Mouse (Mus musculus) embryonic facial prominence, embryonic 15.5 days (tissue): ENCODE results near the gene Ptf1a. TPM values are rescaled to one million over a fixed set of nuclear protein-coding genes. Genes with fewer than 3 reads are reported as not detected.

Experiments
- ATAC-seq: fragments of 200-750 bp; cut with Nextera tagmentation; 2 replicates; pipeline ENCODE4 v1.8.0; 2017; ENCODE audit warnings: low read depth, moderate TSS enrichment; ENCODE audit not compliant: insufficient number of reproducible peaks, low FRiP score, low TSS enrichment
- H3K27ac ChIP-seq: fragments of 300-500 bp; sonication (generic); replicated peaks from 2 replicates; pipeline ENCODE4 v1.5.1; 2015; ENCODE audit warnings: mild to moderate bottlenecking, inconsistent platforms
- H3K27me3 ChIP-seq: fragments of 300-500 bp; sonication (generic); 2 replicates; pipeline ENCODE4 v1.6.1; 2015; ENCODE audit warnings: inconsistent platforms
- H3K36me3 ChIP-seq: fragments of 300-500 bp; sonication (generic); 2 replicates; pipeline ENCODE4 v1.6.1; 2015; ENCODE audit warnings: mild to moderate bottlenecking, inconsistent platforms
- H3K4me1 ChIP-seq: fragments of 300-500 bp; sonication (generic); 2 replicates; pipeline ENCODE4 v1.6.1; 2015; ENCODE audit warnings: inconsistent platforms
- H3K4me2 ChIP-seq: fragments of 300-500 bp; sonication (generic); replicated peaks from 2 replicates; pipeline ENCODE4 v1.6.1; 2015; ENCODE audit warnings: mild to moderate bottlenecking, inconsistent platforms
- H3K4me3 ChIP-seq: fragments of 300-500 bp; sonication (generic); replicated peaks from 2 replicates; pipeline ENCODE4 v1.5.1; 2015; ENCODE audit warnings: mild to moderate bottlenecking, inconsistent platforms
- H3K9ac ChIP-seq: fragments of 300-500 bp; sonication (generic); 2 replicates; pipeline ENCODE4 v1.6.1; 2015; ENCODE audit warnings: inconsistent platforms
- H3K9me3 ChIP-seq: fragments of 300-500 bp; sonication (generic); replicated peaks from 2 replicates; pipeline ENCODE4 v1.6.1; 2016; ENCODE audit warnings: inconsistent platforms
- WGBS: fragments of 180-500 bp; shearing (Covaris S2); methylation state at CpG from one replicate; pipeline ENCODE4 v1.1.7; 2015; 5-methylcytosine and 5-hydroxymethylcytosine counted together
- polyA plus RNA-seq: library from polyadenylated mRNA; unstranded; fragments of >200 nt; fragmentation: Nextera tagmentation; extraction: Ambion mirVana; gene quantifications from 2 replicates; pipeline ENCODE4 v1.2.1, GENCODE M21; 2015

Ptf1a gene
- polyA plus RNA-seq, 1 experiment from 2014 or later: not detected

- H3K27me3 ChIP-seq: peaks cover 81% of the 10 kb centered on the region
- no peak overlapping the region for H3K27ac ChIP-seq
- H3K4me1 ChIP-seq: peaks cover 14% of the 10 kb centered on the region
- no peaks in the 10 kb centered on the region for H3K36me3 ChIP-seq
- no peak overlapping the region for H3K4me2 ChIP-seq
- no peak overlapping the region for H3K4me3 ChIP-seq
- WGBS: 2% methylated on average over 31 of the region's 31 CpGs
- ATAC-seq: no peak
- no peaks in the 10 kb centered on the region for H3K9me3 ChIP-seq
- H3K9ac ChIP-seq: no peak overlapping the region
Observed at GRCm38 (mm10) chr2:19429691-19430690, 15.5 kb upstream of the Ptf1a start.

GRCm38 (mm10) chr2:19430746-19431145 lies 14.7 kb upstream of the Ptf1a start:
- Histone ChIP-seq H3K36me3 (no peaks in the 10 kb centered on the region), H3K27me3 (peaks cover 83% of the 10 kb centered on the region), H3K4me2 (0 out of 2 replicates have a peak overlapping the region, but pooled peaks have one; percentile 23), H3K4me1 (peaks cover 14% of the 10 kb centered on the region), H3K9ac (no peak overlapping the region), H3K4me3 (0 out of 2 replicates have a peak overlapping the region, but pooled peaks have one; percentile 12), H3K27ac (no peak overlapping the region), H3K9me3 (no peaks in the 10 kb centered on the region)
- under 1% methylated on average over 33 of the region's 33 CpGs for WGBS
- ATAC-seq: no peak

- H3K27me3 ChIP-seq: peaks cover 88% of the 10 kb centered on the region
- WGBS: under 1% methylated on average over 18 of the region's 18 CpGs
- no peak overlapping the region for H3K9ac ChIP-seq
- H3K4me3 ChIP-seq: 0 out of 2 replicates have a peak overlapping the region, but pooled peaks have one; percentile 12
- H3K27ac ChIP-seq: no peak overlapping the region
- H3K4me2 ChIP-seq: no peak overlapping the region
- no peaks in the 10 kb centered on the region for H3K36me3 ChIP-seq
- peaks cover 14% of the 10 kb centered on the region for H3K4me1 ChIP-seq
- H3K9me3 ChIP-seq: no peaks in the 10 kb centered on the region
- no peak for ATAC-seq
Observed at GRCm38 (mm10) chr2:19431186-19431585, 14.3 kb upstream of the Ptf1a start.

- Histone ChIP-seq H3K36me3 (no peaks in the 10 kb centered on the region), H3K4me3 (no peak overlapping the region), H3K9ac (no peak overlapping the region), H3K27ac (no peak overlapping the region), H3K9me3 (no peaks in the 10 kb centered on the region), H3K27me3 (peaks cover 85% of the 10 kb centered on the region), H3K4me1 (peaks cover 14% of the 10 kb centered on the region), H3K4me2 (no peak overlapping the region)
- WGBS: 2% methylated on average over 41 of the region's 41 CpGs
- no peak for ATAC-seq
Observed at GRCm38 (mm10) chr2:19431614-19432323, 13.7 kb upstream of the Ptf1a start.

DNA sequence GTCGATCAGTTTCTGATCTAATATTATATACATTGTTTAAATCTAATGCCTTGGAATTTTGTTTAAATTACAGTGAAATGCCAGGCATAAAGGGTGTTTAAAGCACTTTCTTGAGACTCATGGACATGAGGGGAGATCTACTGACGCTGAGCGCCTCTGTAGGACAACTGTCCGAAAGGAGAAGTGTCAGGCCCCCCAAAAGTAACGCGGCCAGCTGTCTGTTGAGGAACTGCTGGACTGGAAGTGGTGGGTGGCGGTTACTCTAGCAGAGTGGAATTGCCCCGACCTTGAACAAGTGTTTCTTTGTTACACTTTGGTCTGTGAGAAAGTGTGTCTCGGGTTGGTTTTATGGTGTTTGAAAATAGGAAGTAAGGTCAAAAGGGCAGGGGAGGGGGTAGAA lies 1.1 kb upstream of the Ptf1a start:
- Histone ChIP-seq H3K4me2 (no peak overlapping the region), H3K4me1 (peaks cover 20% of the 10 kb centered on the region), H3K9me3 (no peaks in the 10 kb centered on the region), H3K36me3 (no peaks in the 10 kb centered on the region), H3K27me3 (peaks cover 91% of the 10 kb centered on the region), H3K9ac (no peak overlapping the region), H3K4me3 (no peak overlapping the region), H3K27ac (no peak overlapping the region)
- 3% methylated on average over 9 of the region's 9 CpGs for WGBS
- ATAC-seq: no peak

GRCm38 (mm10) chr2:19445871-19446501 lies 523 bp downstream of the Ptf1a start:
- no peak for ATAC-seq

GRCm38 (mm10) chr2:19446746-19447145 lies 1.3 kb downstream of the Ptf1a start:
- Histone ChIP-seq H3K9ac (no peak overlapping the region), H3K4me1 (peaks cover 20% of the 10 kb centered on the region), H3K27ac (no peak overlapping the region), H3K4me2 (no peak overlapping the region), H3K9me3 (no peaks in the 10 kb centered on the region), H3K36me3 (no peaks in the 10 kb centered on the region), H3K4me3 (no peak overlapping the region), H3K27me3 (peaks cover 96% of the 10 kb centered on the region)
- WGBS: 3% methylated on average over 7 of the region's 7 CpGs
- ATAC-seq: no peak

More at GRCm38 (mm10) chr2:19445871-19446501, 523 bp downstream of the Ptf1a start:
- no peak overlapping the region for H3K9ac ChIP-seq
- peak overlapping the region; percentile 31 for H3K4me3 ChIP-seq
- H3K4me1 ChIP-seq: peaks cover 20% of the 10 kb centered on the region
- H3K27ac ChIP-seq: no peak overlapping the region
- WGBS: under 1% methylated on average over 67 of the region's 67 CpGs
- peak overlapping the region; percentile 49 for H3K4me2 ChIP-seq
- no peaks in the 10 kb centered on the region for H3K9me3 ChIP-seq
- H3K36me3 ChIP-seq: no peaks in the 10 kb centered on the region
- H3K27me3 ChIP-seq: peaks cover 96% of the 10 kb centered on the region

- Histone ChIP-seq H3K27me3 (peaks cover 97% of the 10 kb centered on the region), H3K4me1 (peaks cover 20% of the 10 kb centered on the region), H3K27ac (no peak overlapping the region), H3K4me3 (peak overlapping the region; percentile 5; the same call in 1 of the 2 replicates), H3K4me2 (peak overlapping the region; percentile 29), H3K9me3 (no peaks in the 10 kb centered on the region), H3K36me3 (no peaks in the 10 kb centered on the region), H3K9ac (no peak overlapping the region)
- under 1% methylated on average over 31 of the region's 31 CpGs for WGBS
- no peak for ATAC-seq
Observed at GRCm38 (mm10) chr2:19448042-19448700, 2.7 kb downstream of the Ptf1a start.

- Histone ChIP-seq H3K4me1 (peaks cover 20% of the 10 kb centered on the region), H3K4me3 (no peak overlapping the region), H3K36me3 (no peaks in the 10 kb centered on the region), H3K9me3 (no peaks in the 10 kb centered on the region), H3K27ac (no peak overlapping the region), H3K27me3 (peaks cover 98% of the 10 kb centered on the region), H3K9ac (no peak overlapping the region), H3K4me2 (no peak overlapping the region)
- WGBS: 20% methylated on average over 4 of the region's 4 CpGs
- no peak for ATAC-seq
Observed at GRCm38 (mm10) chr2:19449308-19449707, 3.8 kb downstream of the Ptf1a start.

DNA sequence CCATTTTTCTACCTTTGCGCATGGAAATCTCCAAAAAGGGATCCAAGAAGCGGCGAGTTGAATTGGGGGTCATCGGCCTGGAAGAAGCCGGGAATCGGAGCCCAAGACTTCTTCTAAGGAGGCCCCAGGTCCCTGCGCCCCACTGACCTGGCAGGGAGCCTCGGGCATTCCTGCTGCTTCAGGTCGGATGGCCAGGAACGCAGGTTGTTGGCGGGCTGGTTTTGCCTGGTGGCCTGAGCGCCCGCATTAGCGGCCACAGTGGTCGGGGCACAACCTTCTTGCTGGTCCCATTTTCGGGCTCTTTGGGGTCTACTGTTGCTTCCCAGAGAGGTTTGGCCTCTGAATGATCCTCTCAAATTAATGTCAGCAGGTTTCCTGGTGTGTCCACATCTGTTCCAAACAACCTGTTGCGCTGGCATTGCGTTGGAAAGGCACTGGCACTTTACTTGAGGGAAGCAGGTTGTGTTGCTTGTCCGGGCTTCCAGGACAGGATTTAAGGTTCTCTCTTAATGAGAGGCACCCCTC lies 7.1 kb downstream of the Ptf1a start:
- no peaks in the 10 kb centered on the region for H3K36me3 ChIP-seq
- no peak for ATAC-seq
- no peak overlapping the region for H3K4me3 ChIP-seq
- H3K9ac ChIP-seq: no peak overlapping the region
- H3K9me3 ChIP-seq: no peaks in the 10 kb centered on the region
- peaks cover 6% of the 10 kb centered on the region; the same call in 1 of the 2 replicates for H3K4me1 ChIP-seq
- peaks cover 99% of the 10 kb centered on the region for H3K27me3 ChIP-seq
- under 1% methylated on average over 19 of the region's 19 CpGs for WGBS
- H3K4me2 ChIP-seq: no peak overlapping the region
- no peak overlapping the region for H3K27ac ChIP-seq
